8 mouse cellular contexts compared by ENCODE assay signal in genomic region chr4:126111153-126111549, GRCm38 (mm10). TPM values are rescaled to one million over a fixed set of nuclear protein-coding genes. Genes with fewer than 3 reads are reported as not detected.
DNase-seq lines count a peak whose midpoint lies in the region; ATAC-seq and TF ChIP-seq lines count a peak whose summit lies in the region.

No protein-coding gene starts in this region.

- H3K9me3 ChIP-seq in intestine, embryonic 14.5 days (ENCODE audit: control insufficient read depth, low read length), result no peaks in the 10 kb centered on the region
- H3K9me3 ChIP-seq in midbrain, embryonic 12.5 days, result no peaks in the 10 kb centered on the region

- H3K4me3 ChIP-seq in left cerebral cortex, adult 2 months, result peak overlapping the region; percentile 1
- H3K4me3 ChIP-seq in cortical plate, adult 2 months (ENCODE audit: insufficient read depth, low read length), result 0 out of 2 replicates have a peak overlapping the region, but pooled peaks have one; percentile 0
- H3K4me3 ChIP-seq in intestine, embryonic 14.5 days (ENCODE audit: low read depth, low read length), result no peak overlapping the region
- H3K4me3 ChIP-seq in midbrain, embryonic 12.5 days, result no peak overlapping the region

- no peak for TF ChIP-seq POLR2A in cortical plate, adult 2 months (IDR thresholded peaks at IDR 0.05; ENCODE audit: extremely low read depth, insufficient read depth, low read length)

- peaks cover 26% of the 10 kb centered on the region for H3K4me1 ChIP-seq in cortical plate, adult 2 months (ENCODE audit: control insufficient read depth, insufficient read depth, low read length)
- peaks cover 26% of the 10 kb centered on the region for H3K4me1 ChIP-seq in intestine, embryonic 14.5 days (replicated peaks; ENCODE audit: control insufficient read depth, insufficient read depth, low read length)
- peaks cover 40% of the 10 kb centered on the region for H3K4me1 ChIP-seq in midbrain, embryonic 12.5 days

- no peak for ATAC-seq in intestine, embryonic 14.5 days (replicated peaks; ENCODE audit: low FRiP score, low TSS enrichment, low read depth)
- no peak for ATAC-seq in midbrain, embryonic 12.5 days (ENCODE audit: low FRiP score, low read depth)

- intact Hi-C loops in left cerebral cortex, adult 2 months (cut with DNase I), result no loop called here
- intact Hi-C loops in left cerebral cortex, postnatal 4 days (cut with DNase I), result no loop called here

- H3K36me3 ChIP-seq in intestine, embryonic 14.5 days (ENCODE audit: control insufficient read depth, insufficient read depth, low read length), result no peaks in the 10 kb centered on the region
- no peaks in the 10 kb centered on the region for H3K36me3 ChIP-seq in midbrain, embryonic 12.5 days

- peak overlapping the region; percentile 30 for H3K9ac ChIP-seq in intestine, embryonic 14.5 days (ENCODE audit: low read length)
- H3K9ac ChIP-seq in midbrain, embryonic 12.5 days (replicated peaks), result peak overlapping the region; percentile 43

- H3K27me3 ChIP-seq in intestine, embryonic 14.5 days (replicated peaks; ENCODE audit: control insufficient read depth, insufficient read depth, low read length), result no peaks in the 10 kb centered on the region
- no peaks in the 10 kb centered on the region for H3K27me3 ChIP-seq in midbrain, embryonic 12.5 days

- H3K4me2 ChIP-seq in intestine, embryonic 14.5 days (ENCODE audit: low read length), result peak overlapping the region; percentile 26
- H3K4me2 ChIP-seq in midbrain, embryonic 12.5 days (replicated peaks), result peak overlapping the region; percentile 23

- 30% methylated on average over 7 of the region's 7 CpGs for WGBS in intestine, embryonic 14.5 days
- 15% methylated on average over 7 of the region's 7 CpGs for WGBS in midbrain, embryonic 12.5 days

- TF ChIP-seq CTCF in left cerebral cortex, adult 2 months (IDR thresholded peaks at IDR 0.05), result no peak
- no peak for TF ChIP-seq CTCF in cortical plate, adult 2 months (IDR thresholded peaks at IDR 0.05; ENCODE audit: extremely low read depth, insufficient read depth, low read length)

- DNase-seq in left cerebral cortex, adult 2 months (ENCODE audit: extremely low spot score in 1 of 2, low spot score in 2 of 2), result no peak
- DNase-seq in left cerebral cortex, adult 18-20 months (ENCODE audit: low spot score in 2 of 2), result no peak
- no peak for DNase-seq in intestine, embryonic 14.5 days (ENCODE audit: low spot score)
- DNase-seq in left cerebral cortex, postnatal 4 days, result no peak
- DNase-seq in cerebellum, adult 9-10 months, result no peak
- DNase-seq in embryo, embryonic 10 days (ENCODE audit: low spot score), result no peak

- peak overlapping the region; percentile 90 for H3K27ac ChIP-seq in left cerebral cortex, adult 2 months
- peak overlapping the region; percentile 64 for H3K27ac ChIP-seq in cortical plate, adult 2 months (ENCODE audit: insufficient read depth, low read length)
- peak overlapping the region; percentile 80 for H3K27ac ChIP-seq in intestine, embryonic 14.5 days (ENCODE audit: low read depth)
- H3K27ac ChIP-seq in midbrain, embryonic 12.5 days (replicated peaks), result peak overlapping the region; percentile 70

RNA-seq across cellular contexts. Expression of gene Stk40, which starts 7.4 kb away (rescaled TPM):
- total RNA-seq in left cerebral cortex, adult 2 months (2021), result 10 to 100 TPM; 39.8 to 56.4 TPM
- 10 to 100 TPM; 43.5 to 48.3 TPM for total RNA-seq in left cerebral cortex, adult 18-20 months (2021)
- 15.9 and 17.5 TPM in 2 replicates for polyA plus RNA-seq in cortical plate, adult 2 months (2012; rRNA removed)
- 22.5 and 23.8 TPM in 2 replicates for polyA plus RNA-seq in intestine, embryonic 14.5 days (2014; fragmentation: Nextera tagmentation; extraction: Ambion mirVana)
- polyA plus RNA-seq in midbrain, embryonic 12.5 days (2016; fragmentation: Nextera tagmentation; extraction: Ambion mirVana), result 48.8 and 49.0 TPM in 2 replicates
- 10 to 100 TPM; 23.7 to 25.0 TPM for total RNA-seq in left cerebral cortex, postnatal 4 days (2021)

RNA-seq across cellular contexts. Expression of gene Lsm10, which starts 14.7 kb away (rescaled TPM):
- 10 to 100 TPM; 11.3 to 14.4 TPM for total RNA-seq in left cerebral cortex, adult 2 months (2021)
- 10 to 100 TPM; 12.2 to 17.6 TPM for total RNA-seq in left cerebral cortex, adult 18-20 months (2021)
- 25.5 TPM in 2 replicates for polyA plus RNA-seq in cortical plate, adult 2 months (2012; rRNA removed)
- polyA plus RNA-seq in intestine, embryonic 14.5 days (2014; fragmentation: Nextera tagmentation; extraction: Ambion mirVana), result 55.6 and 58.5 TPM in 2 replicates
- polyA plus RNA-seq in midbrain, embryonic 12.5 days (2016; fragmentation: Nextera tagmentation; extraction: Ambion mirVana), result 42.1 and 42.9 TPM in 2 replicates
- 10 to 100 TPM; 23.9 to 25.3 TPM for total RNA-seq in left cerebral cortex, postnatal 4 days (2021)

RNA-seq across cellular contexts. Expression of gene Eva1b, which starts 36.4 kb away (rescaled TPM):
- 1 to 10 TPM; 3.1 to 3.8 TPM for total RNA-seq in left cerebral cortex, adult 2 months (2021)
- total RNA-seq in left cerebral cortex, adult 18-20 months (2021), result 1 to 10 TPM; 2.4 to 2.9 TPM
- polyA plus RNA-seq in cortical plate, adult 2 months (2012; rRNA removed), result 7.6 and 7.9 TPM in 2 replicates
- polyA plus RNA-seq in intestine, embryonic 14.5 days (2014; fragmentation: Nextera tagmentation; extraction: Ambion mirVana), result 61.0 and 63.2 TPM in 2 replicates
- 18.6 and 26.8 TPM in 2 replicates for polyA plus RNA-seq in midbrain, embryonic 12.5 days (2016; fragmentation: Nextera tagmentation; extraction: Ambion mirVana)
- 1 to 10 TPM; 6.3 to 7.2 TPM for total RNA-seq in left cerebral cortex, postnatal 4 days (2021)

RNA-seq across cellular contexts. Expression of gene Sh3d21, which starts 52.1 kb away (rescaled TPM):
- 1 to 10 TPM in 1 of 2 experiments, under 1 TPM in 1; 0.86 to 1.1 TPM for total RNA-seq in left cerebral cortex, adult 2 months (2021)
- under 1 TPM; 0.59 to 0.77 TPM for total RNA-seq in left cerebral cortex, adult 18-20 months (2021)
- 1.0 and 1.1 TPM in 2 replicates for polyA plus RNA-seq in cortical plate, adult 2 months (2012; rRNA removed)
- 7.4 and 7.9 TPM in 2 replicates for polyA plus RNA-seq in intestine, embryonic 14.5 days (2014; fragmentation: Nextera tagmentation; extraction: Ambion mirVana)
- polyA plus RNA-seq in midbrain, embryonic 12.5 days (2016; fragmentation: Nextera tagmentation; extraction: Ambion mirVana), result 1.6 and 1.7 TPM in 2 replicates
- total RNA-seq in left cerebral cortex, postnatal 4 days (2021), result 1 to 10 TPM in 1 of 2 experiments, under 1 TPM in 1; 0.58 to 1.3 TPM

RNA-seq across cellular contexts. Expression of gene Oscp1, which starts 52.8 kb away (rescaled TPM):
- total RNA-seq in left cerebral cortex, adult 2 months (2021), result 10 to 100 TPM; 49.2 to 57.1 TPM
- 10 to 100 TPM; 54.5 TPM for total RNA-seq in left cerebral cortex, adult 18-20 months (2021)
- polyA plus RNA-seq in cortical plate, adult 2 months (2012; rRNA removed), result 20.3 and 21.4 TPM in 2 replicates
- 12.1 and 13.5 TPM in 2 replicates for polyA plus RNA-seq in intestine, embryonic 14.5 days (2014; fragmentation: Nextera tagmentation; extraction: Ambion mirVana)
- 31.6 and 31.8 TPM in 2 replicates for polyA plus RNA-seq in midbrain, embryonic 12.5 days (2016; fragmentation: Nextera tagmentation; extraction: Ambion mirVana)
- 10 to 100 TPM; 35.3 to 37.9 TPM for total RNA-seq in left cerebral cortex, postnatal 4 days (2021)

Comparison
In these comparisons a context has a peak if more than half of its experiments do, and no peak if none do; other contexts are left out.
1. H3K4me3 ChIP-seq: peak in left cerebral cortex, adult 2 months (single experiment) and cortical plate, adult 2 months (single experiment); none in intestine, embryonic 14.5 days (single experiment) and midbrain, embryonic 12.5 days (single experiment).
2. Peak in every context shown above with its lines, with median percentiles within 50 percentile points of each other: H3K27ac ChIP-seq.